Mouse (Mus musculus) olfactory bulb, adult 2 months (tissue): ENCODE measurements around the gene Thap11. TPM values are rescaled to one million over a fixed set of nuclear protein-coding genes. Genes with fewer than 3 reads are reported as not detected.
A peak's percentile ranks its signal among the peaks of the same experiment; 100 is the strongest.

Experiments
- H3K27ac ChIP-seq: fragments of 200-500 bp; 2 replicates; pipeline ENCODE4 v1.5.1; 2012; ENCODE audit warnings: low read depth, low read length; ENCODE audit not compliant: insufficient read depth
- H3K4me1 ChIP-seq: fragments of 200-500 bp; 2 replicates; pipeline ENCODE4 v1.6.1; 2012; ENCODE audit warnings: low read length; ENCODE audit not compliant: control insufficient read depth, insufficient read depth
- H3K4me3 ChIP-seq: fragments of 200-500 bp; 2 replicates; pipeline ENCODE4 v1.5.1; 2012; ENCODE audit warnings: mild to moderate bottlenecking, low read depth, low read length, moderate library complexity; ENCODE audit not compliant: insufficient read depth
- CTCF ChIP-seq: fragments of 200-500 bp; IDR thresholded peaks from 2 replicates; pipeline ENCODE4 v1.5.1; 2012; ENCODE audit warnings: low read depth, mild to moderate bottlenecking, low read length, moderate library complexity; ENCODE audit not compliant: insufficient read depth
- POLR2A ChIP-seq: fragments of 200-500 bp; IDR thresholded peaks from 2 replicates; pipeline ENCODE4 v1.6.1; 2012; ENCODE audit warnings: mild to moderate bottlenecking, low read depth, low read length, moderate library complexity; ENCODE audit not compliant: insufficient read depth
- WGBS: fragments of 180-500 bp; shearing (Covaris S2); methylation state at CpG from one replicate; pipeline ENCODE4 v1.1.7; 2018; 5-methylcytosine and 5-hydroxymethylcytosine counted together
- polyA plus RNA-seq: library from polyadenylated mRNA; stranded (reverse); fragments of >200 nt; gene quantifications from 2 replicates; pipeline ENCODE4 v1.2.4, GENCODE M21; 2012; ENCODE audit warnings: low replicate concordance; ENCODE audit not compliant: missing spikeins, insufficient read depth, insufficient read length

The Thap11 gene
- polyA plus RNA-seq, 1 experiment = not detected

DNA sequence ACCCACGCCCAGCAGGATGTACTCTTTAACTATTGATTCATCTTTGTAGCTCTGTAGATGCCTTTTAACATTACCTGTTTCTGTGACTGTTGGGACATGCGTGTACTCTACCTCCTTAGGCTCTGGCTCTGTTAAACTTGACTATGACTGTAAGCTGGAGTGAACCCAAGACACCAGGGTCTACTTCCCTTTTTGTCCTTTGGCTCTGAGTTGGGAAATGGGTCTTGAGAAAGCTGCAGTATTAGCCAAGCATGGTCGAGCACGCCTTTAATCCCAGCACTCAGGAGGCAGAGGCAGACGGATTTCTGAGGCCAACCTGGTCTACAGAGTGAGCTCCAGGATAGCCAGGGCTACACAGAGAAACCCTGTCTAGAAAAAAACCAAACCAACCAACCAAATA, 3.6 kb downstream of the Thap11 start:
- peaks cover 9% of the 10 kb centered on the region for H3K4me1 ChIP-seq
- 84% methylated on average over 5 of the region's 5 CpGs for WGBS
- H3K4me3 ChIP-seq = no peak overlapping the region
- TF ChIP-seq POLR2A = no peak
- no peak for TF ChIP-seq CTCF
- no peak overlapping the region for H3K27ac ChIP-seq

DNA sequence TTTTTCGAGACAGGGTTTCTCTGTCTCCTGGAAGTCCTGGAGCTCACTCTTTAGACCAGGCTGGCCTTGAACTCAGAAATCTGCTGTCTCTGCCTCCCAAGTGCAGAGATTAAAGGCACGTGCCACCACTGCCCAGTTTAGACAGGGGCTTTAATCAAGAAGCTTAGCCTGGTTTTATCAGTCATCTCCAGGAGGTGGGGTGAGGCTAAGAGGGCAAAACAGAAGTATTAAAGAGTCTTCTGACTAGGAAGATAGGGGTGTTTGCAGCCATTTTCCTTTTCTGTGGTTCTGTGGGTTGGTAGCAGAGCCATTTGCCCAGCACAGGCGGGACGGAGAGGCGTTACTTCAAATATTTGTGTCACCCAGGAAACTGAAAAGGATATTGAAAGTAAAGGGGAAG, 4.4 kb downstream of the Thap11 start:
- TF ChIP-seq POLR2A (no peak), CTCF (no peak)
- Histone ChIP-seq H3K4me3 (no peak overlapping the region), H3K4me1 (peaks cover 8% of the 10 kb centered on the region), H3K27ac (no peak overlapping the region)
- 72% methylated on average over 5 of the region's 5 CpGs for WGBS

DNA sequence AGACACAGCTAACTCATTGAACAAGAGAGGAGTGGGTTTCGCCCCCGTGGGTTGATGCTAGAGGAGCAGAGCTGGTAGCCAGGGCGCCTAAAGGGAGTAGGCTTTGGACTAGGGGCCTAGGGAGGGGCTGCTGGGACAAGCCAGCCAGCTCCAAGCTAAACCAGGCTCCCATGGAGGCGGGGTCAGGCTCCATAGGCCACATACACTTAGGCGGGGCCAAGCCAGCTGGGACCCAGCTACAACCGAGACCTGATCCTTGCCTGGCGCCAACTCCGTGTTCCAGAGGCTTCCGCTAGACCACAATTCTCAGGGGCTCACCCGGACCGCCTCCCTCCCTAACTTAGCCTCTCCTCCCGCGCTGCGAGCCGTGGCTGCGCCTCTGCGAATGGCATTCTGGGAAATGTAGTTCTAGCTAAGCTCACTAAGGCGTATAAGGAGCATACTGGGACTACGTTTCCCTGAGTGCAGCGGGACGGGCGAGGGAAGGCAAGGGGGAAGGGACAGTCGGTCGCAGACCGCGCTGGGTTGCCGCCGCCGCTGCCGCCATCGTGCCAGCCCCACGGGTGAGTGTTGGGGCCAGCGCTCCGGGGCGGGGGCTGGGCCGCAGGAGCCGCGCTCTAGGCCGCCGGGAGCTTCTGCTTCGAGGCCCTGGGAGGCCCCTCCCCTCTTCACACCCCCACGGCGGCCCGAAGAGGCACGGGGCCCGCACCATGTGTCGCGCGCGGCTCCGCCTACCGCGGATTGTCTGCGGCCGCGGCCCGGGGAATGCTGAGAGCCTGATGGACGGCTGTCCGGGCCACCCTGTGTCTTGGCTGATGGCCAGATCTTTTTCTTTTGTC, 5.4 kb downstream of the Thap11 start, which contains the start of gene Nutf2:
Nutf2 (plus strand) TSS at position 438 of the 839 bp plus-strand sequence.
- under 1% methylated on average over 59 of the region's 59 CpGs for WGBS
- peak within 1 kb of the TSS; percentile 56 for H3K27ac ChIP-seq
- TF ChIP-seq POLR2A (peak; percentile 56; the same call in 1 of the 2 replicates), CTCF (no peak)
- H3K4me1 ChIP-seq = peaks cover 7% of the 10 kb centered on the region
- peak within 1 kb of the TSS; percentile 83 for H3K4me3 ChIP-seq

DNA sequence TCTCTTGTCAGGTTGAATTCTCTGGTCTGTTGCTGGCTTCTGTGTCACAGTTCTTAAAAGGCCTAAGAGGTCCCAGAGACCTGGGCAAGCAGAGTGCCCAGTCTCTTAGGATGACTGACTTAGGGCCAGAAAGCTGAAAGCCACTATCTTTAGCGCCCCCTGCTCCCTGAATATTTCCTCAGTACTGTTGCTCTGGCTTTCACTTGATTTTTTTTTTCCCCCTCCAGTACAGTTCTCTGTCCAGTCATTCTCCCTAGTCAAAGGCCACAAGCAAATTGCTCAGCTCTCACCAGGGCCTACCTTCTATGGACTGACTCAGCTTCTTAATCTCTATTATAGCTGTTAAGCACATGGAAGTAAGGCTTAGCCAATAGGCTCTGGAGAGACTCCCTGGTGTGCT, 7.0 kb downstream of the Thap11 start:
- Histone ChIP-seq H3K4me1 (peaks cover 3% of the 10 kb centered on the region; the same call in 1 of the 2 replicates), H3K4me3 (no peak overlapping the region), H3K27ac (no peak overlapping the region)
- 6% methylated on average over 1 of the region's 1 CpGs for WGBS
- no peak for TF ChIP-seq POLR2A

DNA sequence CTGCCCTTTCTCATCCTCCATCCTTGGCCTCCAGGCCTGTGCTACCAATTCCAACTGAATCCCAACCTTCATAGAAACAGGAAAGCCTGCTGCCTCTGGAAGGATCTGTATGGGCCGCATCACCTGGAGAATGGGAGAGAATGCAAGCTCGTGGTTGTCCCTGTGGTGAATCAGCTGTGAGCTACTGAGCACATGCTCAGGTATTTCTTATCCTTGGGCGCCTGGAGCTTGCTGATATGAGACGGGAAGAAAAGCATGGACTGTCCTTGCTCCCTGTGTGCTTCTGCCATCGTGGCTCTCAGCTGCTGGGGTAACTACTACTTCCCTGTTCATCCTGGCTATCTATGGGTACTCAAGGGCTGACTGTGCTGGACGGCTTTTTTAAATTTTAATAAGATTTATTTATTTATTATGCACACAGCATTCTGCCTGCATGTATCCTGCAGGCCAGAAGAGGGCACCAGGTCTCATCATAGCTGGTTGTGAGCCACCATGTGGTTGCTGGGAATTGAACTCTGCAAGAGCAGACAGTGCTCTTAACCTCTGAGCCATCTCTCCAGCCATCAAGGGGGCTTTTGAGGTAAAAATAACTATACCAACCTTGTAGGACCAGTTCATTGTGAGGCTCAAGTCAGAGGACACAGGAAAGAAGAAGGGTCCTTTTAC, 11.6 kb downstream of the Thap11 start:
- no peak overlapping the region for H3K4me3 ChIP-seq
- no peaks in the 10 kb centered on the region for H3K4me1 ChIP-seq
- H3K27ac ChIP-seq = no peak overlapping the region
- 90% methylated on average over 6 of the region's 6 CpGs for WGBS
- TF ChIP-seq POLR2A (no peak), CTCF (no peak)

DNA sequence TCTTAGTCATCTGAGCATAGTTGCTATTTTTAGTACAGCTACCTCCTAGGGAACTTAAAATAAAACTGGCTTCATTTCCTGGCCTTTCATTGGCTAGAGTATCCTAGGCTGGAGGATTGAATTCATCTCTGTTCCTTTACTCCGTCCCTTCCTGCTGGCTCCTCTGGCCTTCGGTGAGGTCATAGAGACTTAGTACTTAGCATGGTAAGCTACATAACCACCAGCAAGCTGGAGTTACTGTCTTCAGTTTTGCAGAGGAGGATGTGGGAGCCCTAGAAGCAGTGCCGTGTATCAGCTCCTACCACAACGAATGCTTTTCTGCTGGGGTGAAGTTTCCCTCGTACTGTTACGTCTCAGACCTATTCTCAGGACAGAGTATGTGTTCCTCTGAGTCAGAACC, 19.4 kb downstream of the Thap11 start:
- Histone ChIP-seq H3K4me1 (0 out of 2 replicates have a peak, but pooled peaks cover 4% of the 10 kb centered on the region), H3K27ac (peak overlapping the region; percentile 83), H3K4me3 (no peak overlapping the region)
- 44% methylated on average over 6 of the region's 6 CpGs for WGBS
- no peak for TF ChIP-seq CTCF
- TF ChIP-seq POLR2A = no peak

DNA sequence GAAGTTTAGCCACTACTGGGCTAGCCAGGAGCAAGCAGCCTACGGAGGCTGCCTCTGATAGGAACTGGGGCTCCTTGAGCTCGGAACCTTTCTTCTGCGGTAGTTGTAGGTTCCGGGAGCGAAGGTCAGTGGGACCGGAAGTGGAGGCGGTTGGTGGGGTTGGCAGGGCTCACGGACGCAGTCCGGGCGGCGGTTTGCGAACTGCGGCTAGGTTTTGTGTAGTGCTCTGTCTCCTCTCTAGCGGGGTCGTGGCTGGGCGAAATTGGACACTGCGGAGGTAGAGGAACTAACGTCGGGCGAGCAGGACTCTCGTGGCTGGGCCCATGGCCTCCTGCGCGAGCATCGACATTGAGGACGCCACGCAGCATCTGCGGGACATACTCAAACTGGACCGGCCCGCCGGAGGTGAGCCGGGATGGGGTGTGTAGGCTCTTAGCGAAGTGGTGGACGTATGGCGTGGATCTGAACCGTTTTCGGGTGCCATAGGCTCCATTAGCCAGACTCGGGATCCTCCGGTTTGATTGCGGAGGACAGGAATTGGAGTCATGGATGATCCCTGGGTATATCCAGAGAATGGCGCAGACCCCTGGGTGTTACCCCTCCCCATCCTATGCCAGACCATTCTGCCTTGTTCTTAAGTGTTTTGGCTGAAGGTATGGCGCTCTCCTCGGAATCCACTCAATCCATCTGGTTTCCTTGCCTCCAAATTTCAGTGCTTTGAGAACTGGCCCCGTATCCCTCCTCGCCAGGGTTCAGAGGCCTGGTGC, 26.0 kb downstream of the Thap11 start, which contains the start of gene Edc4:
Edc4 (plus strand) TSS at position 128 of the 767 bp plus-strand sequence.
- peaks cover 3% of the 10 kb centered on the region for H3K4me1 ChIP-seq
- H3K4me3 ChIP-seq = peak within 1 kb of the TSS; percentile 85
- WGBS = under 1% methylated on average over 45 of the region's 45 CpGs
- TF ChIP-seq POLR2A (peak; percentile 71), CTCF (no peak)
- peak within 1 kb of the TSS; percentile 17; the same call in 1 of the 2 replicates for H3K27ac ChIP-seq

DNA sequence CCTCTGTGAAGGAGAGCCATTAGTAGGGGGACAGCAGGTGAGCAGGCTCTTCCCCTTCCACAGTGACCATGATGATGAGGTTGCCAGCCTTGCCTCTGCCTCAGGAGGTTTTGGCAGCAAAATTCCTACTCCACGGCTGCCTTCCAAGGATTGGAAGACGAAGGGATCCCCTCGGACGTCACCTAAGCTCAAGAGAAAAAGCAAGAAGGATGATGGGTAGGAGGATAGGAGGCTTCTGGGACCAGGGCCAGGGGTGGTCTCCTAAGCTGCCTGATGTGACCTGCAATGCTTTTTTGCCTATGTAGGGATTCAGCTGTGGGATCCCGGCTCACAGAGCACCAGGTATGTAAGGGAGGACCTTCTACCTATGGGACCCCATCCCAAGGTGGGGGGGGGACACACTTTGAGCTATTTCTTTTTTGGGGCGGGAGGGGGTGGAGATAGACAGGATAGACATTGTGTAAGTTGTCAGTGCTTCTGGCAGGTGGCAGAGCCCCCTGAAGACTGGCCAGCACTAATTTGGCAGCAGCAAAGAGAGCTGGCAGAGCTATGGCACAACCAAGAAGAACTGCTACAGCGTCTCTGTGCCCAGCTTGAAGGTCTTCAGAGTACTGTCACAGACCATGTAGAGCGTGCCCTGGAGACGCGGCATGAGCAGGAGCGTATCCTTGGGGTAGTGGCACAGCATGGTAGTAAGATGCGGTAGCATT, 35.0 kb downstream of the Thap11 start:
- Histone ChIP-seq H3K4me3 (no peak overlapping the region), H3K27ac (no peak overlapping the region), H3K4me1 (peaks cover 12% of the 10 kb centered on the region)
- 72% methylated on average over 12 of the region's 12 CpGs for WGBS
- TF ChIP-seq POLR2A (no peak), CTCF (no peak)
